Mouse (Mus musculus) testis, postnatal 10 days (tissue): ENCODE data around the gene Galntl5.
A peak's percentile ranks its signal among the peaks of the same experiment; 100 is the strongest.
"Not testable (repeated sequence)": the region's sequence is repeated elsewhere in the genome, so short reads cannot be mapped to it uniquely, and the experiment has no call there.

Experiments used
- DNase-seq: peaks from one replicate; pipeline ENCODE4 v3.0.0; 2021; ENCODE audit warnings: low spot score

Galntl5 gene

DNA sequence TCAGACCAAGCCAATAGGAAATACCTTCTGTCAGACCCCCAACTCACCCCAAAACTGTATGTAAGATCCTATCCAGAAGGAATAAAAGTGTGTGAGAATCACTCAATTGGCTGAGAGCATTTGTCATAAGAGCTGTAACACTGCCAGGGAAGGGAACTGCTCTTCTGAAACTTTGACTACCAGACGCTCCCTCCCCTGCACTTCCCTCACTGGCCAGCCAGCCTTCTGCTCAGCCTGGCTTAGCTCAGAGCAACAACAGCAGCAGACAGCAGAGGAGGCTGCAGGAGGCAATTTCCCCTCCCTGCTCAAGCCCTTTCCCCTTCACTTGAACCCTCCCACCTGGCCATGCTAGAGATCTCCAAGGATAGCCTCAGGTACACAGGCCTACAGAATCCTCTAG, 30.6 kb downstream of the Galntl5 start:
- DNase-seq, result no peak

DNA sequence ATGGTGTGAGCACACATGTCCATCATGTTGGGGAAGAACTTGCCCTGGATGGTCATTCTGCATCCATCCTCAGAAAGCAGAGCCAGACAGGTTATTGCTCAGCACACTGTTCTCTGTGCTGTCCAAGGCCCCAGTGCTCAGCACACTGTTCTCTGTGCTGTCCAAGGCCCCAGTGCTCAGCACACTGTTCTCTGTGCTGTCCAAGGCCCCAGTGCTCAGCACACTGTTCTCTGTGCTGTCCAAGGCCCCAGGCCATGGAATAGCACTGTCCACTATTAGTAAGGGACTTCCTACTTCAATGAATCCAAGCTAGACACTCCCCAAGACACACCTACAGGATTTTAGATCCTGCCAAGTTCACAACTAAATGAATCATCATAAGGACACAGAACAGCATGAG, 32.0 kb downstream of the Galntl5 start:
- DNase-seq, result not testable (repeated sequence)

DNA sequence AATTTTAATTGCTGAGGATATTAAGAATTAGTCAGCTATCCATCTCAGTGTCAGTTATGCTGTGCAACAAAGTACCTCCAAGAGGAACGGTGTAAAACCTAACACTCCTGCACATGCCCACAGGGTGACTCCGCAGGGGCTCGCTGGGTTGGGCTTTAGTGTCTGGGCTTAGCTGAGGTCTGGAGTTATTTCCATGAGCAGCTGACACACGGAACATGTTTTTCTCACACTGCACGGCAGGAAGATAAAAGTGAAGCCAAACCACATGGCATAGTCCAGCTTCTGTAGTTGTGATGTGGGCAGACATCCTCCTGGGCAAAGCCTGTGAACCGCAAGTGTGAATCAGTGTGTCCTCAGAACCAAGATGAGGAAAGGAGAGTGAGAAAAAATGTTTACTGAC, 33.7 kb downstream of the Galntl5 start:
- no peak for DNase-seq

DNA sequence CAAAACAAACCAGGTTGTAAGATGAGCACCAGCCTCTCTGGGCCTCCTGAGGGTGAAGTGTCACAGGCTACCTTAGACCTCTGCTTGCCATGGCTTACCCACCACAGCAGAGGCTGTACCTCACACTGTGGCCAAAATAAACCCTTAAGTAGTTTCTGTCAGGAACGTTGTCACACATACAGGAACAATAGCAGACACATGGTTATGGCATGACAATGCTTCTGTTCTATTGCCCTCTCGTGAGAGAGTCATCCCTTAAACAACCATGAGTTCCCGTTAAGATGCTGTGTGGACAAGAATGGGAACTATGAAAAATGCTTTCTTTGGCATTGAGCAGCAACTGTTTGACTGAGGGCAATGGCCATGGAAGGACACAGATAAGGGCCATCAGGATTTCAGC, 40.3 kb downstream of the Galntl5 start, which contains the start of gene Galnt11:
Gene Galnt11 (plus strand): TSS at position 301 of the 400 bp plus-strand sequence.
- no peak for DNase-seq

DNA sequence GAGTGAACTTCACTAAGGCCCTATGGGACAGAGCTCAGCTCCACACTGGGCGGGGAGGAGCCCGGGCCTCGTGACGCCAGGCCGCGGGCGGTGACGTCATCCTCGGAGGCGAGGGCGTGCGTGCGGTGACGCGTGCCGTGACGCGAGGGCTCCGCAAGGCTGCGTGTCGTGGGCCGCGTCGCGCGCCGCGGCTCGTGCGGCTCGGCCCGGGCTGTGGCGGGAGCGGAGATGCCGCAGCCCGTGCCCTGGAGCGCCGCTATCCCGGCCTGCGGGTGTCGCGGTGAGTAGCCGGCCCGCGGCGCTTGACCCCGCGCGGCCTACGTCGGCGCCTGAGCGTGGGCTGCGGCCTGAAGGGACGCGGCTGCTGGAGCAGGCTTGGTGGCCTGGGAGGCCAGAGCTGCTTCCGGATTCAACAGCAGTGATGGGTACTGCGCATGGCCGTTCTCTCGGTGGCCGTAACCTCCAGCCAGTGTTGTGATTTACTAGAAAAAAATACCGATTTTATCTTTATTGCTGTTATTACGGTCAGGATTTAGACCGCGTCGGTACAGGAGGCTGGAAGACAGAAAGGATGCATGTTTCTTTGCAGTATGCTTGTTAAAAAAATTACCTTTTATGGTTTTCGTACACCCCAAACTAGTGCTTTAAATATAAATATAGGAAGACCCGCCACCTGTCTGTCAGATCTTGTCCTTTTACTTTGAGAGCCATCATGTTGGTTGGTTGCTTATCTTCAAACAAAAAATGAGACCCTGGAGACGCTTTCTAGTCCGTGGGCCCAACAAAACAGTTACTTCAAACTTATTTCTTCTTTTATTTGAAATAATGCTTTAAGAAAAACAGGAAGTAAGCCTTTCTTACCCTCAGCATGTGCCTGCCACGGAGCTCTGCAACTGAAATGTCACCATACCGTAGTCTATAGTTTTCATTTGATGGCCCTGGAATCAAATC, 41.8 kb downstream of the Galntl5 start, which contains the start of gene E130116L18Rik:
Gene E130116L18Rik (minus strand): TSS at position 402 of the 951 bp plus-strand sequence.
- peak; percentile 96 for DNase-seq

DNA sequence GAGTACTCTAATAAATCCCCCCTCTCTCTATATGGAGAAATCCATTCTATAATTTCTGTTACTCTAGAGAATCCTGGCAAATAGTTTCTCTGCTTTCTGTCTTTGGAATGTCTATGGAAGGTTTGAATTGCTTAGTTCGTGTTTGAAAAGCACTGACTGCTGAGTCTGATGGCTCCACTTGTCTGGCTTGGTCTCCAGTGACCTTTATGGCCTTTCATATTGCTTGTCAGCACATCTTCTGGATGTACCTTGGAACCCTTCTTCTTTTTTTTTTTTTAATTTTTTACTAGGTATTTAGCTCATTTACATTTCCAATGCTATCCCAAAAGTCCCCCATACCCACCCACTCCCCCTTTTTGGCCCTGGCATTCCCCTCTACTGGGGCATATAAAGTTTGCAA, 43.1 kb downstream of the Galntl5 start:
- not testable (repeated sequence) for DNase-seq

DNA sequence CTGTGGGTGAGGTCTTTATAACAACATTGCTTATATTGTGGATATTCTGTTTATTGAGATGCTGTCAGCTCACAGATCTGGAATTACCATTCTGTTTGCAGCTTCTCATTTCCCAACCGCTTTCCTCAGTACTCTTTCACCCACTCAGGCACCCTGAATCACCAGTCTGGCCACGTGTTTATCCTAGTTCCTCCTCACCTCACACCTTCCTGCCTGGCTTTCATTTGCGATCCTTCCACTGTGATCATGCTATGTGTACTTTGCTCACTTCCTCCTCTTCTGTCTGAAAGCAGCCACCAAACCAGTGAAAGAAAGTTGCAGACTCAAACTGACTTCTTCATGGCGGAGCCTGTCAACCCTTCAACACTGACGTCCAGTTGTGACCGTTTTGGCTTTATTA, 61.8 kb downstream of the Galntl5 start:
- DNase-seq, result no peak

DNA sequence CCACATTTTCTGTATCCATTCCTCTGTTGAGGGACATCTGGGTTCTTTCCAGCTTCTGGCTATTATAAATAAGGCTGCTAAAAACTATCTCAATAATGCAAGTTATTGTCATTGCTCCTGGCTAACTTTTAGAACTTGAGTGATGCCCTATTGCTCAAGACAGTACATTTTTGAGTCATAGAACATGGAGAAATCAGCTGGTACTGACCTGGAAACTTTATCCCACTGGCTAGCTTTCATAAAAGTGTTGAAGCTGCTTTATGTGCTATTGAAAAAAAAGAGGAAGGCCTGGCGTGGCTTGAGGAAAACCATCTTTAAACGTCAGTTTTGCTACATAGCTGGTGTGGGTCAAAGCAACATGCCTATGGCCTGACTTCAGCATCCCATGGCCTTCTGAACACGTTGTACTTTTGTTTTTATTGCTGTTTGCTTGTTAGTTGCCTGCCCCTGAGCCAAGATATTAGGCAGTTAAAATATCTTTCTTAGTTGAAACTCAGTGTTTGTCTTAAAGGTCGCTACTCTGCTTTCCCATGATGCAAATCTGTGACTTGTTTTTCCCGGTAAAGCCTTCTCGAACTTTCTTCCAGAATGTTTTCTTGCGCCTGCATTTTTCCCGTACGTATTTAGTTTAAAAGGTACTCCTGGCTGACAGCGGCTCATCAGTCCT, 64.7 kb downstream of the Galntl5 start:
- no peak for DNase-seq

DNA sequence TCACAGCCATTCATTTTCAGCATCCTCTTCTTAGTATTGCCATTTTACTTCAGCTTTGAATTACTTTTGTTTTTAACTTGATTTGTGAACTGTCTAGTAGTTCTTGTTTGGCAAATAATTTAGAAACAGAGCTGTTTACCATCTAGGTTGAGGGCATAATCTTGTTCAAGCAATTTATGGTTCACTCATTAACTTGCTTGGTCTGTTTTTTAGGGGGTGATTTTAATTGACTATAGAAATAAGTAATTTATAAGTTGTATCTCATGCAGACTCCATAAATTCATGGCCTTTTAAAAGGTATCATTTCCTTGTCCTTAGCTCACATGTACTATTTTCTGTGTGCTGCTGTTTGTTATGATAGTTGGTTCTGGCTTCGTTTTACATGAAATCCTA, 65.2 kb downstream of the Galntl5 start:
- no peak for DNase-seq

DNA sequence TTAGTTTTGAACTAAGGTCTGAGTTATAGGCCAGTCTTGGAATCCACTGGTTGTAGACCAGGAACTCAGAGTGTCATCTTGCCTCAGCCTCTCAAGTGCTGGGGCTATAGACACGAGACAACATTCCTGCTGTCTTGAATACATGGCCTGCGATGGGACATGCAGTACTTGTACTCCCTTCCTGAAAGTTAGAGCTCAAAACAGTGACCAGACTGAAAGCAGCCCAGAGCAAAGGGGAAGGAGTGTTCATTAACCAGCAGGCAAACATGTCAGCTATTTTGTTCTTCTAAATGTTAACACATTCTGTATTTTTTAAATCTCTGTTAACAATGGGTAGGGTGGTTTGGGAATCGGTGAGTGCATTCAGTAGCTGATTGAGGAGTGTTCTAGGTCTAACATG, 65.8 kb downstream of the Galntl5 start:
- DNase-seq, result no peak

DNA sequence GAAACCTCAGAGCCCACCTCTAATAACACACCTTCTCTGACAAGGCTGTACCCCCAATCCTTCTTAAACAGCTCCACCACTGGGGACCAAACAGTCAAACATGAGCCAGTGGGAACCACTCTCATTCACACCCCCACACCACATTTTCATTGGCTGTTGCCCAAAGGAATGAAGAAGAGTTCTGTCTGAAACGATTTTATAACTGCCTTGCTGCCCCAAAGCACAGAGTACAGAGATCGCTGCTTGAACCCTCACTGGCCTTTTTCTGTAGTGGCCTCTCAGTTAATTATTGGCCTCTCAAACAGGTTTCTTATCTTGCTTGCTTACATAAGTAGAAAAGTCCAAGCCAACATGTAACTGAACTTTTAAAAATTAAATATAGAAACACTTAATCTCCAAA, 71.2 kb downstream of the Galntl5 start:
- no peak for DNase-seq

DNA sequence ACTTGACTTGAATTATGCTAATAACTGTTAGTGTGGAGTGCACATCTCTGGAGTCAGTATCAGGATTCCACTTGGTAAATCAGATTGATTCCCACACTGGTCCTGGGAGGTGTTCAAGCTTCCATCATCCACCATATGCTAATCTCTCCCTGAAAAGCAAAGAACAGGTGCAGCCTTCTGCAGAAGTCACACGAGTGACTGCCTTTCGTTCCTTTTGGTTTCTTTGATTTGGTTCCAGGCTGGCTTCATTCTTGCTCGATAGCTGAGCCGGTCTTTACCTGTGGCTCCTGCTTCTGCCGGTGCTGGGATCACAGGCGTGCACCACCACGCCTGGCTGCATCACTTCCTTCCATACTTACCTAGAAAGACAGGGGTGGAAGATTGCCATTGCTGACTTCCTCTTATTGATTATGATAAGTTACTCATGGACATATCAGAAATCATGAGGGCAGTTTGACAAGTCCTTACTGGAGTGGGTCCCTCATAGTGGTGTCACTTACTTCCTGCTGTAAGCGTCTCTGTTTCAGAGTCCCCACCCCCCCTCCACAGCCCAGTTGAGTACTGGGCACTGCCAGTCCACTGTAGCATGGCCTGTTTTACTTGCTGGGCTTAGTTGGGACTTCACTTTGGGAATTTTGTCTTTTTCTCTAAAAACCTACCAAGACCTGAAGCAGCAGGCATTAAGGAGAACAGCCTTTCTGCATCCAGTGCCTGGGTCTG, 71.7 kb downstream of the Galntl5 start:
- DNase-seq, result no peak

DNA sequence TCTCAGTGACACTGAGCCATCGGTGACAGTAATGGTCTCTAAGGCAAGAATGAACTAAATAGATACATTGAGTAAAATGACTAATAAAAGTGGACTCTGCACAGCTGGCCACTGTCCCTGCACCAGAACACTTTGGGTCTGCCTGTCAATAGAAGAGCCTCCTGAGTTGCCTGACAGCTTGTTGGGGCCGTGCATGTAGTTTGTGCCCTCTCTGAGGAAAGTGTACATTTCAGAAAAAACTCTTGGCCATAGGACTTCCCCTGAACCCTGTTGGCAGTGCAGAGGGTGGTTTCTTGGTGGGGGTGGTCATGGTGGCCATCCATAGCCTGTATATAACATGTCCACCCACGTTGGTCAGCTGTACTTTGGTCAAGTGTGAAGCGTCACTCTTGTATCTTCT, 73.2 kb downstream of the Galntl5 start:
- no peak for DNase-seq

DNA sequence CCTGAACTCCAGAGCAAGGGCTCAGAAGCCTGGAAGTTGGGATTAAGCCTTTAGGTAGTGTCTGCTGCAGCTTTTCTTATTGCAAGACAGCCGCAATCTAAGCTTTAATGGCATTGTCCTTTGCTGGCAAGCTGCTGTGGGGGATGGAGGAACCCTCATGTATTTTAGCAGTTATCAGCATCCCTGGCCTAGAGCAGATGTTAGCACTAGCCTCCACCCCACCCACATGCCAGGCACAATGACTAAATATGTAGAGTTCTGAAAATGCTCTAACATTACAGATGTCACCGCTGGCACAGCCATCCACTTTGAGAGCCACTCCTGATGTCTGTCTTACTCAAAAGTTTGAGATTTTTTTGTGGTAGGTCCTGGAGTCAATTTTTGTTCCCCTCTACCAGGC, 75.4 kb downstream of the Galntl5 start:
- DNase-seq, result no peak

DNA sequence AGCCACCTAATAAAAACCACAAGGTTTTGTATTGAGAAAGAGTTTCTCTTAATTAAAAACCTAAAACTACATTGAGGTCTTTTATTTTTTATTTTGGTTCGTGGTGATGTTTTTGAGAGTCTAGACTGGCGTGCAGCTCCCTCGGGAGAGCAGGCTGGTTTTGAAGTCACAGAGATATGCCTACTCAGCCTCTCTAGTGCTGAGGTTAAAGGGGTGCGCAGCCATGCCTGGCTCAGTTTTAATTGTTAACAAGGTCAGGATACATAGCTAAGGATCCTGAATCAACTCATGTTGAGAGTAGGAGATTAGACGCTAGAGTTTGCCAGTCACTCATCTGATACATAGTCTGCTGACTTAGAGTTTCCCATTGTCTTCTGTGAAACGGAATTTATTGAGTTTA, 80.2 kb downstream of the Galntl5 start:
- DNase-seq, result no peak

DNA sequence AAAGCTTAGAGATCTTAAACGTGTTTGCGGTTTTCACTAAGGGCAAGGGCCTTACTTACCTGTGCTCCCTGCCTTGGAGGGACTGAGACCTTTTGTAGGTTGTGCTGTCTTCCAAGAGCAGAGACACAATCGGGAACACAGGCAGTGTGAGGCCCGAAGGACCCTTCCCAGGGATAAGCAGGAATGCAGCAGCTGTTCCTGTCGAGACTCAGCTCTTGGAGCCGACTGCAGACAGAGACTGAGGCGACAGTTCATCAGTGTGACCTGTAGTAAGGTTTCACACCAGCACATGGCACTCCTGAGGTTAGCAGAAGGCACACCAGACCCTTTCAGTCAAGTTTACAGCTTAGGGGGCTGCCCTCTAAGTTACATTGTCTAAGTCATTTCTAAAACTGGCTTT, 81.0 kb downstream of the Galntl5 start:
- no peak for DNase-seq

DNA sequence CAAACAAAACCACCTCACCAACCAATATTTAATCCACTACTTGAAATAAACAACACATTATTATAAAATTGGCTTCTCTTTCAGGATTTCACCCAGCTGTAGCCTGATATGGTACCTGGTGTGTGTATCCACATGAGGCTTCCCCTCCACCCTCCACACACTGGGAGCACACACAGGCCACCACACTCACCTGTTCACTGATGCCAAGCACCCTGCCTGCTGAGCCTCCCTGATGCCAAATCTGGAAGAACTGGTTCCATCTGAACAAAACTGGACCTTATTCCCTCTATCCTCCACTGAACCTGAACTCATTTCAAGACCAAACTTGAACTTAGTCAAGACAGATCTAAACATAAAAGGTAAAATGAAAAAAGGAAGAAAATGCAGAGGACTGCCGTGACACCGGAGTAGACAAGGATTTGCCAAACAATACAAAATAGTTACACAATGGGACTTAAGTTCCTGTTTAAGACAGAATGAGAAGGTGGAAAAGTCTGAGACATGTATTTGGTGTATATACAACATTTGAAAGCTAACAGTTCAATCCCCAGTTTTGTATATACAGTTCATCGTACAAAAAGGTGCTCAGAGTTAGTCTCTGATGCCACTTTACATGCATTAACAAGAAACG, 87.1 kb downstream of the Galntl5 start:
- no peak for DNase-seq
